8 mouse cellular contexts compared by ENCODE assay signal in the genomic region with DNA sequence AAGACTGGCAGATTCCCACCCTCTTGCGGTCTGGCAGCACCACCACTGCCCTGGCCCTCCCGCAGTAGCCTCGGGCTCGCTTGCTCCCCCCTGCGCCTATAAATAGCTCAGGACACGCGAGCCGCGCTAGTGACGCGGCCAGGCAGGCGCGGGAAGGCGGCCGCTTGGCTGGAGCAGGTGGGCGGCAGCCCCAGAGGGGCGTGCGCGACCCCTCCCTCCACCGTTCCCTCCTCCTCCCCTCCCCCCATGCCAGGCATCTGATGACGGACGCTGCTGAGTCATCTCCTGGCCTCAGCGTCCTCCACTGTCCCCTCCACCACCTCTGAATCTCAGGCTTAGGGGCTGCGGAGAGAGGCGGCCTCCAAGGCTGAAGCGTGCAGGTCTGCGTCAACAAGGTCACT. TPM values are rescaled to one million over a fixed set of nuclear protein-coding genes. Genes with fewer than 3 reads are reported as not detected.
DNase-seq lines count a peak whose midpoint lies in the region; ATAC-seq lines count a peak whose summit lies in the region.

No protein-coding gene starts in this region.

- peak overlapping the region; percentile 44 for H3K9ac ChIP-seq in midbrain, embryonic 15.5 days

- peak overlapping the region; percentile 48 for H3K27ac ChIP-seq in limb, embryonic 10.5 days
- peak overlapping the region; percentile 22 for H3K27ac ChIP-seq in midbrain, embryonic 15.5 days

- peak; percentile 48 for ATAC-seq in granulocyte monocyte progenitor cell, adult 5-6 weeks (replicated peaks; ENCODE audit: poor library complexity, severe bottlenecking)
- peak; percentile 65 for ATAC-seq in midbrain, embryonic 15.5 days (replicated peaks)

- H3K9me3 ChIP-seq in limb, embryonic 10.5 days (replicated peaks) = no peaks in the 10 kb centered on the region
- H3K9me3 ChIP-seq in midbrain, embryonic 15.5 days = no peaks in the 10 kb centered on the region

- H3K4me3 ChIP-seq in limb, embryonic 10.5 days = peak overlapping the region; percentile 52
- peak overlapping the region; percentile 39 for H3K4me3 ChIP-seq in midbrain, embryonic 15.5 days

- peaks cover 22% of the 10 kb centered on the region for H3K4me1 ChIP-seq in limb, embryonic 10.5 days
- H3K4me1 ChIP-seq in midbrain, embryonic 15.5 days = peaks cover 19% of the 10 kb centered on the region

- DNase-seq in urinary bladder, adult 18-20 months (ENCODE audit: low spot score in 2 of 2) = peak; percentile 25 to 28
- DNase-seq in urinary bladder, postnatal 10 days (ENCODE audit: low spot score) = no peak
- peak; percentile 79 for DNase-seq in cerebellum, adult 9-10 months
- peak; percentile 69 for DNase-seq in limb, embryonic 10.5 days (ENCODE audit: low spot score)
- DNase-seq in layer of hippocampus, adult 9-10 months (ENCODE audit: low spot score) = no peak
- no peak for DNase-seq in layer of hippocampus, postnatal 25 days (ENCODE audit: extremely low spot score in 1 of 2, low spot score in 1 of 2)

- peak overlapping the region; percentile 73 for H3K4me2 ChIP-seq in midbrain, embryonic 15.5 days

- H3K27me3 ChIP-seq in limb, embryonic 10.5 days (ENCODE audit: low read depth, poor library complexity, severe bottlenecking) = peaks cover 37% of the 10 kb centered on the region
- H3K27me3 ChIP-seq in midbrain, embryonic 15.5 days (replicated peaks) = no peaks in the 10 kb centered on the region

- under 1% methylated on average over 27 of the region's 27 CpGs for WGBS in limb, embryonic 10.5 days
- under 1% methylated on average over 27 of the region's 27 CpGs for WGBS in midbrain, embryonic 15.5 days

- peaks cover 4% of the 10 kb centered on the region for H3K36me3 ChIP-seq in limb, embryonic 10.5 days
- peaks cover 2% of the 10 kb centered on the region; the same call in 1 of the 2 replicates for H3K36me3 ChIP-seq in midbrain, embryonic 15.5 days (replicated peaks)

RNA-seq across cellular contexts. Expression of a gene that starts 9.5 kb away (rescaled TPM):
- 3,567 and 3,801 TPM in 2 replicates for total RNA-seq in granulocyte monocyte progenitor cell, adult 5-6 weeks (2014; fragmentation: Nextera tagmentation)
- 1,586 and 1,858 TPM in 2 replicates for total RNA-seq in granulocyte monocyte progenitor cell, adult 5-6 weeks (2017)
- 1,186 and 1,476 TPM in 2 replicates for polyA plus RNA-seq in limb, embryonic 10.5 days (2016; fragmentation: Nextera tagmentation; extraction: Ambion mirVana)
- 622 and 634 TPM in 2 replicates for polyA plus RNA-seq in midbrain, embryonic 15.5 days (2015; fragmentation: Nextera tagmentation; extraction: Ambion mirVana)
- 100 to 1,000 TPM; 567 to 626 TPM for total RNA-seq in layer of hippocampus, postnatal 25 days (2021)

RNA-seq across cellular contexts. Expression of a gene that starts 13.1 kb away (rescaled TPM):
- 0.71 and 4.5 TPM in 2 replicates for total RNA-seq in granulocyte monocyte progenitor cell, adult 5-6 weeks (2014; fragmentation: Nextera tagmentation)
- total RNA-seq in granulocyte monocyte progenitor cell, adult 5-6 weeks (2017) = 0.56 and 0.77 TPM in 2 replicates
- polyA plus RNA-seq in limb, embryonic 10.5 days (2016; fragmentation: Nextera tagmentation; extraction: Ambion mirVana) = 3.4 and 6.5 TPM in 2 replicates
- polyA plus RNA-seq in midbrain, embryonic 15.5 days (2015; fragmentation: Nextera tagmentation; extraction: Ambion mirVana) = 72.0 and 75.2 TPM in 2 replicates
- total RNA-seq in layer of hippocampus, postnatal 25 days (2021) = 100 to 1,000 TPM; 138 to 144 TPM

RNA-seq across cellular contexts. Expression of a gene that starts 17.3 kb away (rescaled TPM):
- total RNA-seq in granulocyte monocyte progenitor cell, adult 5-6 weeks (2014; fragmentation: Nextera tagmentation) = not detected in 2 replicates
- not detected in 2 replicates for total RNA-seq in granulocyte monocyte progenitor cell, adult 5-6 weeks (2017)
- 0.28 and 0.56 TPM in 2 replicates for polyA plus RNA-seq in limb, embryonic 10.5 days (2016; fragmentation: Nextera tagmentation; extraction: Ambion mirVana)
- 2.6 and 3.9 TPM in 2 replicates for polyA plus RNA-seq in midbrain, embryonic 15.5 days (2015; fragmentation: Nextera tagmentation; extraction: Ambion mirVana)
- total RNA-seq in layer of hippocampus, postnatal 25 days (2021) = 10 to 100 TPM; 42.4 to 46.9 TPM

RNA-seq across cellular contexts. Expression of a gene that starts 40.0 kb away (rescaled TPM):
- 11.0 and 15.7 TPM in 2 replicates for total RNA-seq in granulocyte monocyte progenitor cell, adult 5-6 weeks (2014; fragmentation: Nextera tagmentation)
- 2.9 and 6.1 TPM in 2 replicates for total RNA-seq in granulocyte monocyte progenitor cell, adult 5-6 weeks (2017)
- 12.4 and 17.8 TPM in 2 replicates for polyA plus RNA-seq in limb, embryonic 10.5 days (2016; fragmentation: Nextera tagmentation; extraction: Ambion mirVana)
- polyA plus RNA-seq in midbrain, embryonic 15.5 days (2015; fragmentation: Nextera tagmentation; extraction: Ambion mirVana) = 9.5 and 10.8 TPM in 2 replicates
- 1 to 10 TPM in 1 of 2 experiments, under 1 TPM in 1; 0.71 to 1.2 TPM for total RNA-seq in layer of hippocampus, postnatal 25 days (2021)

RNA-seq across cellular contexts. Expression of a gene that starts 49.7 kb away (rescaled TPM):
- 3.1 and 3.2 TPM in 2 replicates for total RNA-seq in granulocyte monocyte progenitor cell, adult 5-6 weeks (2014; fragmentation: Nextera tagmentation)
- total RNA-seq in granulocyte monocyte progenitor cell, adult 5-6 weeks (2017) = 1.6 and 3.9 TPM in 2 replicates
- not detected in 2 replicates for polyA plus RNA-seq in limb, embryonic 10.5 days (2016; fragmentation: Nextera tagmentation; extraction: Ambion mirVana)
- polyA plus RNA-seq in midbrain, embryonic 15.5 days (2015; fragmentation: Nextera tagmentation; extraction: Ambion mirVana) = 1.7 and 1.8 TPM in 2 replicates
- total RNA-seq in layer of hippocampus, postnatal 25 days (2021) = 1 to 10 TPM; 8.2 to 9.1 TPM

Comparison
In these comparisons a context has a peak if more than half of its experiments do, and no peak if none do; other contexts are left out.
1. DNase-seq: peak in urinary bladder, adult 18-20 months (2 of 2), cerebellum, adult 9-10 months (single experiment) and limb, embryonic 10.5 days (single experiment); none in urinary bladder, postnatal 10 days (single experiment), layer of hippocampus, adult 9-10 months (single experiment) and layer of hippocampus, postnatal 25 days (0 of 2).
2. RNA of a gene that starts 13.1 kb away (total RNA-seq): 138 to 144 TPM in layer of hippocampus, postnatal 25 days; 0.56 to 4.5 TPM in granulocyte monocyte progenitor cell, adult 5-6 weeks; every median in the first group is over 10 times any median in the second.
3. RNA of a gene that starts 17.3 kb away (total RNA-seq): 42.4 to 46.9 TPM in layer of hippocampus, postnatal 25 days; not detected in granulocyte monocyte progenitor cell, adult 5-6 weeks; every median in the first group is over 10 times any median in the second.